Mouse (Mus musculus) thymus, postnatal 14 days (tissue): ENCODE results near the gene Ccdc73.

Experiments used
- DNase-seq: peaks from one replicate; pipeline ENCODE4 v3.0.0; 2021

Ccdc73 gene

GRCm38 (mm10) chr2:105028806-105029205 lies 161.2 kb downstream of the Ccdc73 start:
- no peak for DNase-seq

DNA sequence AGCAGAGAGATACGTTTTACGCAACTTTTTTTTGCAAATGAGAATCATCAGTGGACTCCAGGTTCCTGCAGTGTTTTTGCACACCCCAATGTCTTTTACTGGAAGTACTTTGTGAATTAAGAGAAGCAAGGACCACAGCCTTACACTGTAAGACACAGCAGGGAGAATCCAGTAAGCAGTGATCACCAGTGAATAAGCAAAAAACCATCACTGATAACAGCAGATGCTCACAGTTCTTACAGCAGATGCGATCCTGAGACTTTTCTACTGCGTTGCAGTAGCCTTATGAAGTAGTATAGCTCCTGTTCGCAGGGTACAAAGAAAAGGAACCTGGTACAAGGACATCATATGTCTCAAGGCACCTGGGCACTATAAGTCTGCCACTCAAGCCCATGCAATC lies 162.9 kb downstream of the Ccdc73 start:
- no peak for DNase-seq

- DNase-seq: no peak
Measured at GRCm38 (mm10) chr2:105034084-105034483, 166.5 kb downstream of the Ccdc73 start.

DNA sequence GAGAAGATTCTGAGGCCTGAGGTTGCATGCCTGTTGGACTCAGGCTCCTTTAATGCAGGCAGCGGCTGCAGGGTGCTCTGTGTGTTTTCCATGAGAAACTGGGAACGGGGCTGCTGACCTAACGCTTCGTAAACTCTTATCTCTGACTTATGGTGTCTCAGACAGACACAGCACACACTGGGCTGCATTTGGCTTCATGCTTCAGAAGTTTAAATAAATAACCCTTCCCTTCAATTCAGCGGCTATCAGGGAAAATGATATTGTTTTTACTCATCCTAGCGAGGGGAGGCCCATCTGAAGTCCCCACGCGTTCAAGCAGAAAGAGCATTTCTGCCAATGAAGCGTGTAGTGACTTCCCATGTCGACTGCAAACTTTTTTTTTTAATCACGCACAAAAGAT lies 168.4 kb downstream of the Ccdc73 start:
- no peak for DNase-seq

GRCm38 (mm10) chr2:105036401-105037070 lies 168.9 kb downstream of the Ccdc73 start:
- DNase-seq: no peak

DNA sequence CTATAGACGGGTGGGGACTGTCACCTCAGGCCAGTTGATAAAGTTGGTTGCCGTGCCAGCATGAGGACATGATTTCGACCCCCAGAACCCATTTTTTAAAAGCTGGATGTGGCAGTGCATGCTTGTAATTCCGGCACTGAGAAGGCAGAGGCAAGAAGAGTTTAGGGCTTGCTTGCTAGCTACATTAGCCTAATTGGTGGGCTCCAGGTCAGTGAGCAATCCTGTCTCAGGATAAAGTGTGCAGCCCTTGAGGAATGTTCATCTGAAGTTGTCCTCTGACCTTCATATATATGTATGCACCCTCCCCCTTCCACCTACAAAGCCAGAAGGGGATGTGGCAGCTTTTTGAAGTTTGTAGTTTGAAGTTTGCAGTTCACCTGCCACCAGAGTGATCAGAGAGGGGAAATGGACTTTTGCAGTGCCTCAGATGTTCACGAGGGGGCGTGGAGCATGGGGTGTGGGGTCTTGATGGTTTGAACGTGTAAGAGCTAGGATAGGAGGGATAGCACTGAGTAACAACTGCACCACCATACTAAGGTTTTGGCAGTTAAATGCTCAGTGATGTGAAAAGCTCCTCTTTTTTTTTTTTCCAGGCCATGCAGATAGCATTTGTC lies 170.5 kb downstream of the Ccdc73 start:
- DNase-seq: peak; percentile 60

- DNase-seq: no peak
Measured at GRCm38 (mm10) chr2:105038879-105039278, 171.3 kb downstream of the Ccdc73 start.

DNA sequence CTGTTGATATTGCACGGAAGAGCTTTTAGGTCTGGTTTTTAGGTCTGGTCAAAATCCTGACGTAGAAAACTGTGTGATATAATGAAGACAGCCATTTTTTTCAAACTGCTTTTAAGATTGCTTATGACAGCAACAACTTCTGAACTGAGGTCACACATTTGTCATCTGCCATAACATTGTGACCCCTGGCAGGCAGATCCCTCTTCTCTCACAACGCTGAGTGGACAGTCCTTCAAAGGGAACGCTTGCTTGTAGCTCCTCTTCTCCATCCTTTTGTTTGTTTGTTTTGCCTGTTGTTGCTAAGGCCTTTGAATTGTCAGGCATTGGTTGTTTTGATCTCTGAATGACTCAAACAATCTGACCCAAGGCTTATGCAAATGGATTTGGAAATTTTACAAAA lies 173.3 kb downstream of the Ccdc73 start:
- DNase-seq: no peak

DNA sequence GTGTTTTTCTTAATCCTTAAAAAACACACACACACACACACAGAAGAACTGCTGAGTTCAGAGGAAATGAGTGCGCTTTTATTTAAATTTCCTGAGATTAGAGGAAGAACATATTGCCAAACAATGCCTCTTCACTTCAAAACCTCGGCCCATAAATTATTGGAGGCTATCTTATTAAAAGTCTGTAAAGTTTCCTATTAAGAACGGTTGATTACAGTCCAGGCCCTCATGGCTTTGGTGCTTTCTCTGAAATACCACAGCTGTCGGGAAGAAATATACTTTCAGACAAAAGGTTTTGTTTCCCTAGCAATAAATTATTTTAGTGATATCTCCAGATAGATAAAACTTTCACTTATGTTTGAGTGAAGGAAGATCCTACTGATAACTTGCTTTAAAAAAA lies 175.5 kb downstream of the Ccdc73 start:
- DNase-seq: no peak

DNA sequence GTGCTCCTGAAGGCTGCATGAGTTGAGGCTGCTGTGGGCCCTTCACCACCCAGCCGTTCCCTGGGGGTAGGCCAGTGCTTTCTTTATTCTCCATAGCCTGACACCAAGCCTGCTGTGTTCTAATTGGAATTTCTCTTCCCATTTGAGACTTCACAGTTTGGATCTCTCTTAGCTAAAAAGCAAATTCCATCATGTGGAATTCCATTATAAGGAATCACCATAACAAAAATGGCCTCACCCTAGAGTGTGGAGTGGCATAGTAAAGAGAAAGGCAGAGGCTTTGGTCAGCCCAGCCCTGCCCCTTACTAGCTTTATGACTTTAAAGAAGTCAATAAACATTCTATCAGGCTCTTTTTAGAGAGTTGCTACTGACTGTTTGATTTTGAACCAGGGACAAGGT lies 180.7 kb downstream of the Ccdc73 start:
- DNase-seq: no peak

DNA sequence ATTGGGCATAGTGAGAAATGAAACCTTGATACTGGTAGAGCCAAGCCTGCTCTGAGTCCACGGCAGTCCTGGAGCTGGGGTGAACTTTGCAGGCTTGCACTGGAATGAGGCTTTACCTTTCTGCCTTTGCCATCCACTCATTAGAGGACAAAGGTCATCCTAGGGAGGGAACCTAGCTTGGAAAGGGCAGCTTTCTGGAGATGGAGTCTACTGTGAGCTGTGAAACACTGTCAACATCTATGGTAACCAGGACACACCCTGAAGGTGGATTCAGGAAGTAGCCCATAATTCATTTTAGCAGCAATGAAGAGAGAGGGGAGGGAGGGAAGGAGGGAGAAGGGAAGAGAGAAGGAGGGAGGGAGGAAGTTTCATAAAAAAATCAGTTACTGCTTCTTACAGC lies 187.9 kb downstream of the Ccdc73 start:
- DNase-seq: no peak

DNA sequence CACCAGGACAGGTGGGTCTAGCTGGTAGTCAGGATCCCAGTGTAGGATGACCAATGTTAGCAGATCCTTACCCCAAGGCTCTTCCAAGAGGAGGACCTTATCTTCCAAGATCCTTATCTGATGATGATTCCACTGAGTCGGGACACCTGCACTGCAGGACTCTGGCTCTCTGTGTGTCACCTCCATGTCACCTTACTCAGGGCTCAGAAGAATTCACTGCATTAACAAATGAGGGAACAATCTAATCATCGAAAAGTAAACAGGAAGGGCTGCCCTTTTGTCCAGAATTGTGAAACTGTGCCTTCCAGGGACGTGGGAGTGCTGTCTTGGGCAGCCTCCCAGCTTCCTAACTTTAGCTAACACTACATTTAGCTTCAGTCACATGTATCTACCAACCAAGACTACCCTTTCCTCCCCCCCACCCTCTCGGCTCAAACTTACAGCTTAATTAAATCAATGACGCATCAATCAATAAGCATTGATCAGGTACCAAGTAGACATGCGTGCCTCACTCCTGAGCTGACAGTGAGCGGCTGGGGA lies 191.0 kb downstream of the Ccdc73 start:
- no peak for DNase-seq

- no peak for DNase-seq
Measured at GRCm38 (mm10) chr2:105062741-105063372, 195.3 kb downstream of the Ccdc73 start.
